Comparison of ENCODE assay signal across 7 mouse cellular contexts in the genomic region with DNA sequence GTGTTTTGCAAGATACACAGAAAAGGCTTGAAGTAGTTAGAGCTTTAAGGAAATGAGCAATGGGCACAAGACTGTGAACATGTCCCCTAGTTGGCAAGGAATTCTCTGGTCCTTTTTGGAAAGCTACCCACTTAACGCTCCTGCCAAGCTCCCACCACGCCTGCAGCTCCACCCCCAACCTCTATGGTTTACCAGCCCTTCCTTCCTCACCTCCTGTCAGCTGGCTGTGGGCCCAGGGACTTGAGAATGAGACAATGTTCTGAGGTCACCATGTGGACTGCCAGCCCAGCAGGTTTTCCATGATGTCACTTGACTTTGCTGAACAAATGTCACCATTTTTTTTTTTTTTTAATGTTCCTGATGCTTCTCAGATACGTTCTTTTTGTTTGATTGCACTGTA. TPM values are rescaled to one million over a fixed set of nuclear protein-coding genes. Genes with fewer than 3 reads are reported as not detected.
DNase-seq lines count a peak whose midpoint lies in the region; ATAC-seq and TF ChIP-seq lines count a peak whose summit lies in the region.

No protein-coding gene starts in this region.

- no peak overlapping the region for H3K9ac ChIP-seq in midbrain, postnatal 0 days (replicated peaks; ENCODE audit: low read length, poor library complexity, severe bottlenecking)
- H3K9ac ChIP-seq in midbrain, embryonic 11.5 days (ENCODE audit: low read length): no peak overlapping the region

- no peaks in the 10 kb centered on the region for H3K9me3 ChIP-seq in midbrain, postnatal 0 days (ENCODE audit: low read length)
- no peaks in the 10 kb centered on the region for H3K9me3 ChIP-seq in midbrain, embryonic 11.5 days (ENCODE audit: control insufficient read depth, low read length)

- no peak for TF ChIP-seq CTCF in midbrain, postnatal 0 days (IDR thresholded peaks at IDR 0.05)
- TF ChIP-seq CTCF in brain, embryonic 14.5 days (IDR thresholded peaks at IDR 0.05; ENCODE audit: borderline replicate concordance, extremely low read depth, insufficient read depth, insufficient read length): no peak
- TF ChIP-seq CTCF in thymus, adult 2 months (IDR thresholded peaks at IDR 0.05; ENCODE audit: borderline replicate concordance, control insufficient read depth, extremely low read depth, insufficient read depth, low read length, poor library complexity): no peak

- WGBS in midbrain, postnatal 0 days: 63% methylated on average over 3 of the region's 3 CpGs
- WGBS in midbrain, embryonic 11.5 days: 68% methylated on average over 3 of the region's 3 CpGs
- 3% methylated on average over 3 of the region's 3 CpGs for WGBS in thymus, adult 2 months

- DNase-seq in midbrain, postnatal 0 days (ENCODE audit: low spot score): peak; percentile 90
- no peak for DNase-seq in midbrain, embryonic 11.5 days (ENCODE audit: low spot score, missing footprints)
- peak; percentile 92 for DNase-seq in brain, embryonic 14.5 days (ENCODE audit: low read depth)
- DNase-seq in gastrocnemius, postnatal 25 days: peak; percentile 55
- DNase-seq in kidney, postnatal 25 days: peak; percentile 90 to 96
- DNase-seq in thymus, adult 2 months: no peak

- H3K27ac ChIP-seq in midbrain, postnatal 0 days (ENCODE audit: low read depth, low read length): no peak overlapping the region
- no peak overlapping the region for H3K27ac ChIP-seq in midbrain, embryonic 11.5 days (ENCODE audit: low read depth, low read length)
- no peak overlapping the region for H3K27ac ChIP-seq in thymus, adult 2 months (ENCODE audit: control insufficient read depth, insufficient read depth, low read length)

- H3K4me2 ChIP-seq in midbrain, postnatal 0 days (ENCODE audit: low read depth, low read length, poor library complexity, severe bottlenecking): no peak overlapping the region
- no peak overlapping the region for H3K4me2 ChIP-seq in midbrain, embryonic 11.5 days

- no peaks in the 10 kb centered on the region; the same call in 1 of the 2 replicates for H3K4me1 ChIP-seq in midbrain, postnatal 0 days (ENCODE audit: insufficient read depth, low read length)
- H3K4me1 ChIP-seq in midbrain, embryonic 11.5 days (ENCODE audit: control insufficient read depth, insufficient read depth, low read length): no peaks in the 10 kb centered on the region; the same call in 1 of the 2 replicates
- H3K4me1 ChIP-seq in thymus, adult 2 months (replicated peaks; ENCODE audit: control insufficient read depth, insufficient read depth, low read length): no peaks in the 10 kb centered on the region

- TF ChIP-seq POLR2A in brain, embryonic 14.5 days (IDR thresholded peaks at IDR 0.05; ENCODE audit: borderline replicate concordance, extremely low read depth, insufficient read depth, insufficient read length, poor library complexity, severe bottlenecking): no peak
- TF ChIP-seq POLR2A in thymus, adult 2 months (IDR thresholded peaks at IDR 0.05; ENCODE audit: control insufficient read depth, extremely low read depth, insufficient read depth, low read length, poor library complexity): no peak

- H3K4me3 ChIP-seq in midbrain, postnatal 0 days (ENCODE audit: low read depth, low read length): no peak overlapping the region
- H3K4me3 ChIP-seq in midbrain, embryonic 11.5 days (ENCODE audit: low read depth, low read length): no peak overlapping the region
- no peak overlapping the region for H3K4me3 ChIP-seq in thymus, adult 2 months (ENCODE audit: control insufficient read depth, insufficient read depth, low read length)

- H3K36me3 ChIP-seq in midbrain, postnatal 0 days (ENCODE audit: insufficient read depth, low read length): no peaks in the 10 kb centered on the region
- H3K36me3 ChIP-seq in midbrain, embryonic 11.5 days (ENCODE audit: control insufficient read depth, insufficient read depth, low read length): no peaks in the 10 kb centered on the region
- H3K36me3 ChIP-seq in thymus, adult 2 months (ENCODE audit: control insufficient read depth, insufficient read depth, low read length): no peaks in the 10 kb centered on the region

- H3K27me3 ChIP-seq in midbrain, postnatal 0 days (ENCODE audit: insufficient read depth, low read length): no peaks in the 10 kb centered on the region
- no peaks in the 10 kb centered on the region for H3K27me3 ChIP-seq in midbrain, embryonic 11.5 days (ENCODE audit: control insufficient read depth, insufficient read depth, low read length)
- no peaks in the 10 kb centered on the region for H3K27me3 ChIP-seq in thymus, adult 2 months (ENCODE audit: control insufficient read depth, insufficient read depth, low read length)

- ATAC-seq in midbrain, postnatal 0 days (ENCODE audit: low FRiP score): no peak
- ATAC-seq in midbrain, embryonic 11.5 days (ENCODE audit: low FRiP score): no peak
- ATAC-seq in megakaryocyte progenitor cell, adult 5-6 weeks (replicated peaks; ENCODE audit: poor library complexity): peak; percentile 66

RNA-seq across cellular contexts. Expression of a gene that starts 19.0 kb away (rescaled TPM):
- total RNA-seq in midbrain, postnatal 0 days (2014; rRNA removed): 64.3 and 71.4 TPM in 2 replicates
- 56.3 and 64.3 TPM in 2 replicates for polyA plus RNA-seq in midbrain, postnatal 0 days (2015; fragmentation: Nextera tagmentation; extraction: Ambion mirVana)
- 84.7 and 86.1 TPM in 2 replicates for polyA plus RNA-seq in midbrain, embryonic 11.5 days (2014; fragmentation: Nextera tagmentation; extraction: Ambion mirVana)
- polyA plus RNA-seq in brain, embryonic 14.5 days (2012; rRNA removed): 57.7 and 80.5 TPM in 2 replicates
- total RNA-seq in gastrocnemius, postnatal 25 days (2021): 10 to 100 TPM; 36.6 to 37.8 TPM
- total RNA-seq in megakaryocyte progenitor cell, adult 5-6 weeks (2015): 31.7 and 34.1 TPM in 2 replicates
- 131 and 155 TPM in 2 replicates for total RNA-seq in megakaryocyte progenitor cell, adult 5-6 weeks (2017)
- polyA plus RNA-seq in thymus, adult 2 months (2012; rRNA removed): 59.7 and 67.9 TPM in 2 replicates

RNA-seq across cellular contexts. Expression of a gene that starts 27.4 kb away (rescaled TPM):
- total RNA-seq in midbrain, postnatal 0 days (2014; rRNA removed): 0.33 and 1.1 TPM in 2 replicates
- polyA plus RNA-seq in midbrain, postnatal 0 days (2015; fragmentation: Nextera tagmentation; extraction: Ambion mirVana): 0.27 and 0.42 TPM in 2 replicates
- 30.6 and 31.3 TPM in 2 replicates for polyA plus RNA-seq in midbrain, embryonic 11.5 days (2014; fragmentation: Nextera tagmentation; extraction: Ambion mirVana)
- polyA plus RNA-seq in brain, embryonic 14.5 days (2012; rRNA removed): 1.3 and 2.6 TPM in 2 replicates
- total RNA-seq in gastrocnemius, postnatal 25 days (2021): under 1 TPM; 0.08 to 0.56 TPM
- total RNA-seq in megakaryocyte progenitor cell, adult 5-6 weeks (2015): 1.1 and 2.0 TPM in 2 replicates
- 0.61 and 0.62 TPM in 2 replicates for total RNA-seq in megakaryocyte progenitor cell, adult 5-6 weeks (2017)
- polyA plus RNA-seq in thymus, adult 2 months (2012; rRNA removed): 0.11 and 0.34 TPM in 2 replicates

RNA-seq across cellular contexts. Expression of a gene that starts 42.1 kb away (rescaled TPM):
- 166 and 169 TPM in 2 replicates for total RNA-seq in midbrain, postnatal 0 days (2014; rRNA removed)
- polyA plus RNA-seq in midbrain, postnatal 0 days (2015; fragmentation: Nextera tagmentation; extraction: Ambion mirVana): 25.4 and 26.5 TPM in 2 replicates
- 13.3 and 15.2 TPM in 2 replicates for polyA plus RNA-seq in midbrain, embryonic 11.5 days (2014; fragmentation: Nextera tagmentation; extraction: Ambion mirVana)
- 116 and 130 TPM in 2 replicates for polyA plus RNA-seq in brain, embryonic 14.5 days (2012; rRNA removed)
- 10 to 100 TPM; 12.4 to 13.1 TPM for total RNA-seq in gastrocnemius, postnatal 25 days (2021)
- total RNA-seq in megakaryocyte progenitor cell, adult 5-6 weeks (2015): 19.0 and 19.1 TPM in 2 replicates
- total RNA-seq in megakaryocyte progenitor cell, adult 5-6 weeks (2017): 19.5 and 25.6 TPM in 2 replicates
- 89.9 TPM in 2 replicates for polyA plus RNA-seq in thymus, adult 2 months (2012; rRNA removed)

RNA-seq across cellular contexts. Expression of a gene that starts 53.8 kb away (rescaled TPM):
- total RNA-seq in midbrain, postnatal 0 days (2014; rRNA removed): 80.5 and 90.8 TPM in 2 replicates
- polyA plus RNA-seq in midbrain, postnatal 0 days (2015; fragmentation: Nextera tagmentation; extraction: Ambion mirVana): 65.4 and 73.9 TPM in 2 replicates
- 54.0 and 55.7 TPM in 2 replicates for polyA plus RNA-seq in midbrain, embryonic 11.5 days (2014; fragmentation: Nextera tagmentation; extraction: Ambion mirVana)
- 74.7 and 88.3 TPM in 2 replicates for polyA plus RNA-seq in brain, embryonic 14.5 days (2012; rRNA removed)
- total RNA-seq in gastrocnemius, postnatal 25 days (2021): 10 to 100 TPM; 11.5 to 14.6 TPM
- total RNA-seq in megakaryocyte progenitor cell, adult 5-6 weeks (2015): 15.3 and 16.3 TPM in 2 replicates
- 21.4 and 24.8 TPM in 2 replicates for total RNA-seq in megakaryocyte progenitor cell, adult 5-6 weeks (2017)
- polyA plus RNA-seq in thymus, adult 2 months (2012; rRNA removed): 74.1 and 74.2 TPM in 2 replicates

RNA-seq across cellular contexts. Expression of a gene that starts 54.6 kb away (rescaled TPM):
- total RNA-seq in midbrain, postnatal 0 days (2014; rRNA removed): 379 and 397 TPM in 2 replicates
- 127 and 133 TPM in 2 replicates for polyA plus RNA-seq in midbrain, postnatal 0 days (2015; fragmentation: Nextera tagmentation; extraction: Ambion mirVana)
- 42.0 and 43.0 TPM in 2 replicates for polyA plus RNA-seq in midbrain, embryonic 11.5 days (2014; fragmentation: Nextera tagmentation; extraction: Ambion mirVana)
- polyA plus RNA-seq in brain, embryonic 14.5 days (2012; rRNA removed): 292 and 306 TPM in 2 replicates
- total RNA-seq in gastrocnemius, postnatal 25 days (2021): under 1 TPM in 1 of 2 experiments, not detected in 1; 0.35 TPM
- total RNA-seq in megakaryocyte progenitor cell, adult 5-6 weeks (2015): not detected in 2 replicates
- not detected in 2 replicates for total RNA-seq in megakaryocyte progenitor cell, adult 5-6 weeks (2017)
- 7.9 and 8.1 TPM in 2 replicates for polyA plus RNA-seq in thymus, adult 2 months (2012; rRNA removed)

Comparison
In these comparisons a context has a peak if more than half of its experiments do, and no peak if none do; other contexts are left out.
1. DNase-seq: peak in midbrain, postnatal 0 days (single experiment), brain, embryonic 14.5 days (single experiment), gastrocnemius, postnatal 25 days (single experiment) and kidney, postnatal 25 days (2 of 2); none in midbrain, embryonic 11.5 days (single experiment) and thymus, adult 2 months (single experiment).